Mouse (Mus musculus): ENCODE measurements around the gene Ccdc54. TPM values are rescaled to one million over a fixed set of nuclear protein-coding genes. Genes with fewer than 3 reads are reported as not detected.

The Ccdc54 gene
- total RNA-seq, 2 experiments from 2014 or later = not detected

DNA sequence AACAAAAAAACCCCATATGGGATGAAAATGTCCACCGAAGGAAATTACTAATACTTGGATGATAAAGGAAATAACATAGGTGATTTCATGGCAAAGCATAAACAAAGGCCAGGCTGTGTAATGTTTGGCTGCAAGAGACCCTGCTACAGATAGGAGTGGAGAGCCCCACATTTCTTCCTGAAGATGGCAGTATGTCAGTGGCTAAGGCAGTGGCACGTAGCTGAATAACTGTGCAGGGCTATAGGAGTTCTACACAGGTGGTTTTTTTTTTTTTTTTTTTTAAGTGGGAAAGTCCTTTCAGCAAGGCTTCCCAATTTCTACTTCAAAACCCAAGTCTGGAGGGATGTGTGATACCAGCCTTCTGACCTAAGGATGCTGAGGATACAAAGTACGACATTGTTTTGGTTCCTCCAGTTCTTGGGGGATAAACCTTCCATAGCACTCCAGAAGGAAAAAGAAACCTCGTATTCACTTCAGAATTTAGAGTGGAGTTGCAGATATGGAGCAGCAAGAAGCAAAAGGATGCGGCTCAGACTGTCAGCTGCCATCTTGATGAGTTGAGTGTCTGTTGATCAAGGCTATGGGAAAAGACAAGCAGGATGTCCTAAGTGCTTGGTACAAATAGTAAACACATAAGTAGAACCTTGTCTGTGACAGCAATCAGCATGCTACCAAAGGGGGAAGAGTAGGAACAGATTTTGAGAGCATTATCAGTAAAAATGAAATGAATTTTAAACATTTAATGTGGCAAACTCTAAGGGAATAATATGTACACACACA, 48.2 kb downstream of the Ccdc54 start:
- DNase-seq (ENCODE audit: low spot score in 2 of 2) = peak in 1 of 2 experiments; percentile 14

Other genes starting within 250 kb of the Ccdc54 start
- 10 to 100 TPM; 28.0 to 30.0 TPM for gene Bbx, start 158.8 kb downstream of the Ccdc54 start, total RNA-seq (2021)

Measured in layer of hippocampus, adult 18-20 months (tissue).